Mouse (Mus musculus): ENCODE measurements around the gene Dynlt1a. TPM values are rescaled to one million over a fixed set of nuclear protein-coding genes. Genes with fewer than 3 reads are reported as not detected.
"Not testable (repeated sequence)": the region's sequence is repeated elsewhere in the genome, so short reads cannot be mapped to it uniquely, and the experiment has no call there.

Gene Dynlt1a
- total RNA-seq (2015) (12.5 and 16.6 TPM in 2 replicates), total RNA-seq (2017) (8.7 and 11.3 TPM in 2 replicates)

- peak; percentile 93 for ATAC-seq (ENCODE audit: poor library complexity, severe bottlenecking)
Measured at GRCm38 (mm10) chr17:6317339-6317985, at the start of gene Dynlt1a. Dynlt1a (minus strand) TSS chr17:6317500.

GRCm38 (mm10) chr17:6355256-6355655 is 38.0 kb upstream of the Dynlt1a start:
- not testable (repeated sequence) for ATAC-seq (ENCODE audit: poor library complexity, severe bottlenecking)

DNA sequence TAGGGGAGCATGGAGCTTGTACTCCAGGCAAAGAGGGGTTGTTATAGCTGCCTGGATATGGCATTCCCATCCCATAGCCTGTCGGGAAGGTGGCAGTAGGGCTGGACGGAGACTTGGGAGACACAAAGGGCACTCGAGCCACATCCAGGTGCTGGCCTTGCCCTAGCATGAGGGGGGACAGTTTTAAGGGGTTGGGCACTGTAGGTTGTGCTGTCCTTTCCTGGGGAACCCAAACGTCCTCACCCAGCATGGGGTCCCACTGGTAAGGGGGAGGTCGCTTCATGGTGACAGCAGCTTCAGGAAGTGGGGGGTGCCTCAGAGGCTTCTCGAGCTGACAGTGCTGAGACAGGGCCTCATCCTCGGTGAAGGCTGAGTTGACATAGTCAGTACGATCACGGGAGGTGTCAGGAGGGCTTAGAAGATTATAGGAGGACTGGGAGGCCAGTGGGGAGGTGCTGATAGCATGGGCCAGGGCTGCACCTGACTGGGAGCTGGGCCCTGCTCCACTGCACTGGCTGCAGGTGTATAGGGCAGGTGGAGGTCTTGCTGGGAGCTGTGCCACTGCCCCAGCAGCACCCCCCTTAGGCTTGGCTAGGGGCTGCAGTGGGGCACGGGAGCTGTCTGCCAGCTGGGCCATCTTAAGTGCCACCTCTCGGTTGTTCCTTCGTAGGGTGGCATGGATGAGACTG is 25.4 kb upstream of the Dynlt1a start:
- not testable (repeated sequence) for ATAC-seq (ENCODE audit: poor library complexity, severe bottlenecking)

- not testable (repeated sequence) for ATAC-seq (ENCODE audit: poor library complexity, severe bottlenecking)
Measured at GRCm38 (mm10) chr17:6328997-6329396, 11.7 kb upstream of the Dynlt1a start.

- not testable (repeated sequence) for ATAC-seq (ENCODE audit: poor library complexity, severe bottlenecking)
Measured at GRCm38 (mm10) chr17:6327554-6327953, 10.3 kb upstream of the Dynlt1a start.

DNA sequence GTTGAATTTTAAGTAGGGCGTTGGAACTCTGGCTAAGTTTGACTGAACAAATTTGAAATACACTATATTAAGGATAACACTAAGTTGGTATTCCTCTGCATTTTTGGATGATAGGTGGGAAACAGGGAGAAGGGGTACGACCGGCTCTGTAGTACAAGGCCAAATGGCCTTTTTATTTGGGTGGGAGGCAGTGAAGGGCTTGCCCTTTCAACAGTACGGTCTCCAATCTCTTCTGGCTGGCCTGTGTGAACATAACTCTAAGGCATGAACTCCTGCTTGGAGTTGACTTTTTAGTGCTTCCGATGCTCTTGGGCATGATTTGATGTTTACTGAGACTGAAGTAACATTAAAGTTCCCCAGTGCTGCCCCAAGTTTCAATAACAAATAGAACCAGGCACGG is 8.2 kb upstream of the Dynlt1a start:
- ATAC-seq (ENCODE audit: poor library complexity, severe bottlenecking): not testable (repeated sequence)

DNA sequence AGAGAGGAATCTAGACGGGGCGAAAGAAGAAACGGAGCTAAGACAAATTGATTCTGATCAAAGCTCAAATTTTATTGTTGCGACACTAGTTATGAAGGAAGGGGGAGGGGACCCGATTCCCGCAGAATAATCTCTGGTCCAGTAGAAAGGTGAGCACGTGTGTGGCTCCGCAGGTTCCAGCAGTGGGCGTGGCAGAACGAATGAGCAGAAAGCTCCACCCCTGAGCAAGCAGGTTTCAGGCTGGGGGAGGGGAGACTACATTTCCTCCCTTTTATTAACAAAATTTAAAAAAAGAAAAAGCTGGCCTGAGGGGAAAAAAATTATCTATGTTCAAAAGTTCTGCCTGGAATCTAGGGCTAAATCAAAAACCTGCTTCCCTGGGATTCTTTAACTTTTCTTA is 7.7 kb upstream of the Dynlt1a start:
- not testable (repeated sequence) for ATAC-seq (ENCODE audit: poor library complexity, severe bottlenecking)

DNA sequence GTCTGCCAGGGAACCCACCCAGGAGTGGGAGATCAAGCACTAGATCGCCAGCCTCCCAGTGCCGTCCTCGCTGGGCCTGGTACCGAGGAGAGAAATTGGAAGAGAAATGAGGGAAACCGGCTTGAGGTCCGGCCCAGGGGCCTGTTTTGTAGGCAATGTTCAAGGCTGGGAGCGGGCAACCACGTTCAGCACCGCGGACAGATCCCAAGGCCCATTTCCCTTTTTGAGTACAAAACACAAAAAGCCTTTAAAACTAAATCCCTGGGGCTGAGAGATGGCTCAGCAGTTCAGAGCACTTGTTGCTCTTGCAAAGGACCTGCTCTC is 4.4 kb upstream of the Dynlt1a start:
- ATAC-seq (ENCODE audit: poor library complexity, severe bottlenecking): not testable (repeated sequence)

GRCm38 (mm10) chr17:6321081-6321777 is 3.9 kb upstream of the Dynlt1a start:
- ATAC-seq (ENCODE audit: poor library complexity, severe bottlenecking): not testable (repeated sequence)

DNA sequence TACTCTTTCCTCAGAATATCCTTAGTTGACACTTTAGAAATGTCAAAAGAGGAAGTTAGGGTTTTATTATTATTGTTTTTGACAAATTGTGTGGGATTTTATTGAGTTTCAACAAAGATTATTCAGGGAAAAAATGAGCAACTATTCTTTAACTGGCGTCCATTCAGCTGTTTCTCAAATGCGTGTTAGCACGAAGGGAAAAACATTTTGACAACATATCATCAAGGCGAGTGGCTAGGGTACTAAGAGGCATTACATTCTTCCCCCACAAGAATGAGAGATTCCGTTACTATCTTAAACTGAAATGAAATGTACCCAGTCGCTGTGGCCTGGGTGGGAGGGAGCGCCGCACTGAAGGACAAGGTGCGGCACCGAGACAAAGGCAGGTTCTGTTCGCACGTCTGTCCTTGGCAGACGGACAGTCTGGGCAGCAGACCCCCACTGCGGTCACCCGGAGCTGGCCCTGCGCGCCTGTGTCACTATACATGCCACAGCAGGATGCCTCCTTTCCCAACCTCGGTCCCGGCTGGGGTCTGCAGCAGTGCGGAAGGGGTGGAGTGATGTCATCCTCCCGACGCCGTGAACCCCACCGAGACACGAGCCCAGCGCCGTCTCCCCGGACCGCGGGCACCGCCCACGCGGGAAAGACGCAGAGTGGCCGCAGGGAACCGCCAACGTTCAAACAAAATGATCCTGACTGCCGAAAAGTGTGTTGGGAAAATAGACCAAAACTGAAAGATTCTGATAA is 747 bp downstream of the Dynlt1a start:
- peak; percentile 36 for ATAC-seq (ENCODE audit: poor library complexity, severe bottlenecking)

- ATAC-seq (ENCODE audit: poor library complexity, severe bottlenecking): peak; percentile 25
Measured at GRCm38 (mm10) chr17:6315706-6316105, 1.6 kb downstream of the Dynlt1a start.

GRCm38 (mm10) chr17:6314493-6314892 is 2.8 kb downstream of the Dynlt1a start:
- not testable (repeated sequence) for ATAC-seq (ENCODE audit: poor library complexity, severe bottlenecking)

DNA sequence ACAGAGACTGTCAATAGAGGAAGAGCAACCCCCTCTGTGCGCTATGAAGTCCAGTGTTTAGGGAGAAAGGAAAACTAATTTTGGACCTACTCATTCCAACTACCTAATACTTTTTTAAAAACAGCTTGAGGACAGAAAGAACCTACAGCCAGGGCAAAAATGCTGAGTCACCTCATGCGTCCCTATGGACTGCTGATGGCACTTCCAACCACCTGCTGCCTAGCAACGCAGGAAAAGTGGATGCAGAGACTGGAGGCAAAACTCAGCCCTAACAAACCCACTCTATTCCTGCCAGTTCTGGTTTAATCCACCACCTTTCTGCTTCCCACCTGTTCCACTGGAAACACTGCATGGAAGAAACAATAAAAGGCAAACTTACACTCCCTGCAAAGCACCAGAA is 4.5 kb downstream of the Dynlt1a start:
- ATAC-seq (ENCODE audit: poor library complexity, severe bottlenecking): not testable (repeated sequence)

DNA sequence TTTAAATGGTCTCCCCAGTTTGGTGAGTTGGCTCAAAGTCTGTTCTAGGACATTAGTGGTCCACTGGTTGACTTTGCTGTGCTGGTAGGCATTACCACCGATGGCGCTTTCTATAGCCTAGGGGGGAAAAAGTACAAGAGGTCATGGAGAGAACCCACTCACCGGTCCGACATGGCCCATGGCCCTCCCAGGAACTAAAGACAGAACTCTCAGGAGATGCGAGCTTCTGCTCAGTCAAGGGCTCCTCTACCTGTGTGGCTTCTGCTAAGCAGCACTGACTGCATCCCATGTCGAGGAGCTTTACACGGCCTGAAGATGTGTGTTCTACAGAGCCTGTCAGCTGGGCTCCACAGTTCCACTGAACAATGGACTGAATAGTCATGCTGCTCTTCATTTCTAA is 5.6 kb downstream of the Dynlt1a start:
- not testable (repeated sequence) for ATAC-seq (ENCODE audit: poor library complexity, severe bottlenecking)

DNA sequence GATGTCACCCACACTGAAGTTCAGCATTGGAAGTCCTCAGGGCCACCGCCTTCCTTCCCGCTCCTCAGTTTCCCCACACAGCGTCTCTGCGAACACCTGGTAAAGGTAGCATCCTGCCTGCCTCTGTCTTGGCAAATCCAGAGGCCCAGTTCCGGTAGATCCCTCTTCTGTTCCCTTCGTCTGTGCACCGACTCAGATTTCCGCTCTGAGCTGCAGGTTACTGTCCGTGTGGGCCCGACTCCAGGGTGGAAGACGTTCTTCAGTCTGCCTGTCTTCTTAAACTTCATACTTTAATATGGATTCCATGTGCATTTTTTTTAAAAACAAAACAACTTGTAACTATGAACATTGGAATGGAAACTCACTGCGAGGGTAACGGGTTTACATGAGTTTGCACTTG is 10.8 kb downstream of the Dynlt1a start:
- ATAC-seq (ENCODE audit: poor library complexity, severe bottlenecking): not testable (repeated sequence)

GRCm38 (mm10) chr17:6305656-6306270 is 11.5 kb downstream of the Dynlt1a start:
- ATAC-seq (ENCODE audit: poor library complexity, severe bottlenecking): not testable (repeated sequence)

- ATAC-seq (ENCODE audit: poor library complexity, severe bottlenecking): not testable (repeated sequence)
Measured at GRCm38 (mm10) chr17:6304891-6305290, 12.4 kb downstream of the Dynlt1a start.

- not testable (repeated sequence) for ATAC-seq (ENCODE audit: poor library complexity, severe bottlenecking)
Measured at GRCm38 (mm10) chr17:6300190-6300863, 17.0 kb downstream of the Dynlt1a start.

DNA sequence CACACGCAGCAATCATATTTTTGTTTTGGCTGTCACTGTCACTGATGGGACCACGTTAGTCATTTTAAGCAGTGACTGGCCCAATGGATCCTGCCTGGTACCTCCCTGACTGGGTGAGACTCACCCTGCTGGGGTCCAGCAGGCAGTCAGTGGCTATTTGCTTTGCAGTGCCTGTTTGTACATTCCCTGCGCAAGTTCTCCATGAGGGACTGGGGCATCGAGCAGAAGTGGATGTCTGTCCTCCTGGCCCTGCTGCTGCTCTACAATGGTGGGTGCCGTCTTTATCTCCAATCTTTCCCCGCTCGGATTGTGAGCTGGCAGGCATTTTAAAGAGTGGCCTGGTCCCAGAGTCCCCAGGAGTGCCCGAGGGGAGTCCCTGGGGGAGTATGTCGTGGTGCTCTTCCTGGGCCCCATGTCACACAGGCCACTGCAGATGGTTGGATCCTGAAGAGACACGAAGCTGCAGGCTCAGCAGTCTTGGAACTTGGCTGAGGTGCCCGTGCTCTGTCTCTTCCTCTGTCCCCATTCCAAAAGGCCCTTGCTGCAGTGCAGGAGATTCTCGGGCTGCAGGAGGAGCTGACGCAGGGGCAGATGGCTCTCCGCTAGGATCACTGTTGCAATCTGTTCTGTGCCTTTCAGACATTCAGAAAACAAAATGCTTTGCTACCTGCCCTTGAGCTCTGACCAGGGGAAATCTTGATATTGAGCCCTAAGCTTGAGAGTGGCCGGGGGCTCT is 20.1 kb downstream of the Dynlt1a start:
- ATAC-seq (ENCODE audit: poor library complexity, severe bottlenecking): not testable (repeated sequence)

Data from megakaryocyte, adult 5-6 weeks (primary cell).